Mouse (Mus musculus) adrenal gland (tissue): Measurements from ENCODE around the gene Sema3g.

Experiments used
- intact Hi-C: fragments of 180-260 bp; cut with DNase I; formaldehyde crosslinking; loops from one replicate; pipeline ENCODE4 v1.15.1; 2025

The Sema3g gene

DNA sequence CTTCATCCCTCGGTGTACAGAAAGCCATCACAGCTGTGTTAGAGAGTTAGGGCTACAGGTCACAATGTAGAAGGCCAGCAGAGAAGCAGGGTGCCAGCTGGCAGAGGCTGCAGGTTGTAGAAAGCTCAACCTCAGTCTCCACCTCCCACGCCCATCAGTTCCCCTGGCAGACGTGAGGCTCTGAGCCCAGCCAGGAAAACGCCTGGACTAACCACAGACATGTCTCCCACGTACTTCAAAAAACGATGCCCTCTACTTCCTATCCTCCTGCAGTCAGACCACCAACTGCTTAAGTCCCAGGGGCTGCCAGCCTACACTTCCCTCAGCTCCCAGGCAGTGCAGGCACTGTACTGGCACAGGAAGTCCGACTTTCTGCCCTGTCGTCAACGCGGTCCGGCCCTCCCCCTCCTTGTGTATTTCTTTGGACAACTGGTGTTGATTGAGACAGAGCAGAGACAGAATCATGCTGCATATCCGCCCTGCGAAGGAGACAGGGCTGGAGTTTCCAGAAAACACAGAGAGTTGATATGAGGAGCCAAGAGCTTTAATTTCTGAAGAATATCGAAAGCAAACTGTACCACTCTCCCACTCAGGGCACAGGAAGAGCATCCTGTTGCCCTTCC lies 22.7 kb upstream of the Sema3g start:
- intact Hi-C loops, result loop anchor here (10.0 kb wide), 1 partner anchor 170 kb away; no protein-coding TSS in a partner anchor

GRCm38 (mm10) chr14:31195521-31195920 lies 22.1 kb upstream of the Sema3g start:
- intact Hi-C loops, result loop anchor here (10.0 kb wide), 1 partner anchor 171 kb away; no protein-coding TSS in a partner anchor

DNA sequence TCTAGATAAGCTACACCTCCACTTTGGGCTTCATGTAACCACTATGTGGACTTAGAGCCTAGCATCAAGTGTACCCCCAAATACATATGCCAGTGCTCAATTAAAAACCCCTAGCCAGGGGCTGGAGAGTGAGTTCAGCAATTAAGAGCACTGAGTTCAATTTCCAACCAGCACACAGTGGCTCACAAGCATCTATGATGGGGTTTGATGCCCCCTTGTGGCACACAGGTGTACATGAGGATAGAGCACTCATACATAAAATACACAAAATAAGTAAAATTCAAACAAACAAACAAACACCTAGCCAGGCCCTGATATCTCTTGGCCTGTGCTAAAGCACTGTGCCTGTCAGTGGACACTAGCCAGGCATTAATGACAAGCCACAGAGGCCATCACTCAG lies 21.7 kb upstream of the Sema3g start:
- intact Hi-C loops, result loop anchor here (10.0 kb wide), 1 partner anchor 171 kb away; no protein-coding TSS in a partner anchor

DNA sequence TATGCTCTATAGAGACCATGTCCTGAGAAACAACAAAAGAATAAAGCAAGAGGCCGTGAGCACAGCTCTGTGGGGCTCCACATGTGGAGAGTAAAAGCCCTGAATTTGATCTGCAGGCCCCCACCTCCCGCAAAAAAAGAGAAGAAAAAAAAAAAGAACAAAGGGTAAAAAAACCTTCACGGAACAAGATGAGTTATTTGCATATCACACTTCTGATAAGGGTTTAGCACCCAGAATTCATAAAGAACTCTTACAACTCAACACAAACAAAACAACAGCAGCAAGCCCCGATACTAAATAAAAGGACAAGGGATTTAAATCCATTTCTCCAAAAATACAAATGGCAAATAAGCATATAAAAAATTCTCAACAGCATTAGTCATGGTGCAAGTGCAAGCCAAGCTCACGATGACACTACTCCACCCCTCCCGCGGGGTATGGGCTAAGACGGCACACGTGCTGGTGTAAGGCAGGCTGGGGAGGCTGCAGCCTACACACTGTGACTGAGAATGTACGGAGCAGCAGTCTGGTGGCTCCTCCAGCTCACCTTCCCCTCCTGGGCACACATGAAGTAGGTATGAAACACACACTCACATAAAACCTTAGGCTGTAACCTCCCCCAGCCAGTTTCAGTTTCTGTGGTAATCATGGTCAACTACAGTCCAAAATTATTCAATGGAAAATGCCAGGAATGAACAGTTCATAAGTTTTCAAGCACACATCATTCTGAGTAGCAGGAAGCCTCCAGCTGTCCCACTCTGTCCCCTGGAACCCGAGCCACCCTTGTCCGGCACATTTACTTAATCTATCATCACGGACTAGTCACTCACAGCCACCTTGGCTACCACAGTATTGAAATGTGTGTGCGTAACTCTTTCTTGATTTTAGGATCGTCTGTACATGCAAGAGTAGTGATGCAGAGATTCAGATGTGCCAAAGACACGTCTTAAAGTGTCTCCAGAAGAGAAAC lies 19.8 kb upstream of the Sema3g start:
- intact Hi-C loops, result loop anchor here (10.0 kb wide), 1 partner anchor 173 kb away; no protein-coding TSS in a partner anchor

- intact Hi-C loops, result loop anchor here (10.0 kb wide), 1 partner anchor 175 kb away; no protein-coding TSS in a partner anchor
Measured at GRCm38 (mm10) chr14:31199599-31199998, 18.1 kb upstream of the Sema3g start.

DNA sequence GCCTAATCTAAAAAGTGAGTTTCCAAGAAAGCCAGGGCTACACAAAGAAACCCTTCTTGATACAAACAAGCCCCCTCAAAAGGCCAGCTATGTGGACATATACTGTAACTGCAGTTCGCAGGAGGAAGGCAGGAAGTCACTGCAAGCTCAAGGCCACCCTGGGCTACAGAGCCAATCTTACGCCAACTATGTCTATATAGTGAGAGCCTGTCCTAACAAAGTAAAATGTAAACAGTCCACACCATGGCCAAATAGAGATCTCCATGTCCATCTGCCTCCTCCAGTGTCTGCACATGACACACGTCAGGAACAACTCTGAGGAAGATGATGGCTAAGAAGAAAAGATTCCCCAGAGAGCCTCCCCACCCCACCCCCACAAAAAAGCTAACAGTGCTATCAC lies 17.6 kb upstream of the Sema3g start:
- intact Hi-C loops, result no loop called here

GRCm38 (mm10) chr14:31204844-31205243 lies 12.8 kb upstream of the Sema3g start:
- intact Hi-C loops, result no loop called here

- intact Hi-C loops, result no loop called here
Measured at GRCm38 (mm10) chr14:31205244-31205561, 12.5 kb upstream of the Sema3g start.

- intact Hi-C loops, result no loop called here
Measured at GRCm38 (mm10) chr14:31205562-31206467, 11.8 kb upstream of the Sema3g start.

GRCm38 (mm10) chr14:31206472-31206981 lies 11.1 kb upstream of the Sema3g start:
- intact Hi-C loops, result no loop called here

DNA sequence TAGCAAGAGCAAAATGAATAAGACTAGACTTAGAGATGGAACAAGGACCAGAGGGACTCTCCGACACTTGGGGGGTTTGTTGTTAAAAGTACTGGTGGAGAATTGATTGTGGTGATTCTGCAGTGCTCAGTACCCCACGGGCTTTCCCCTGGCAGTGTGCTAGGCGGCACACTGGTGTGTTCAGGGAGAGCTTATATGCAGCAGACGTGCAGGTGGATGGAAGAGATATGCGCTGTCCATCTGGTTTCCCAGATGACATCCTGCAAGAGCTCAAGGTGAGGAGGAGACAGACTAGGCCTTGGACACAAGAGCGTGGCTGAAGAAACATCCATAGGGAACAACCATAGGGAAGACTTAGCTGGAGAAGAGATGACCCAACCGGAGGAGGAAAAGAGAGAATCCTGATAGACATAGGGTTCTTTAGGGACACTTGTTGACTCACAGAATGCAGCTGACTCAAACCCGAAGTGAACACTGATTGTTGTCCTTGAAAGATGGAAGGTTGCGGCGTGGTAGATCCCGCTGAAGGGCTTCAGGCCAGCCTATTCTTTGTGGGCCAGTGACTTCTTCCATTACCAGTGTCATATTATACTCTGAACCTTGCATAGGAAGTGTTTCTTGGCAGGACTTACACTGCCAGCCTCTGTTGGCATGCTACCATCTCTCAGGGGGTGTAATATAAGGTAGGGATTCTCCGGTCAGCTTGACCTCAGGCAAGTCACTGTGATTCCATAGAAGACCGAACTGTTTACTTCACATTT lies 10.4 kb upstream of the Sema3g start:
- intact Hi-C loops, result no loop called here

DNA sequence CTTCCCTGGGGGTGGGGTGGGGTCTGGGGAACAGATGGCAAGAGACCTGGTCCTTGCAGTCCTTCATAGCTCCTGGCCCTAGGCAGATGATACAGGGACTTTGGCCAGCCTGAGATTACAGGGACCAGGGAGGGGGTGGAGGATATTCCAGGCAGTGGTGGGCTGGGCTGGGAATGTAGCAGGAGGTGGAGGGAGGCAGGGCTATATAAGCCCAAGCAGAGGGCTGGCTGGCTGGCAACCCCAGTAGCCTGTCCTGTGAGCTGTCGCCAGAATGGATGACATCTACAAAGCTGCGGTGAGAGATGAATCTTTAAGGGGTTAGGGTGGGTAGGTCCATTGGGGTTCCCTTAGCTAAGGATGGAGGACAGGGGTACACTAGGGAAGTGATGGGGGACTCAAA lies 9.6 kb upstream of the Sema3g start, which contains the start of gene Tnnc1:
TSS of gene Tnnc1 (plus strand) at position 229 of the 400 bp plus-strand sequence.
- intact Hi-C loops, result no loop called here

DNA sequence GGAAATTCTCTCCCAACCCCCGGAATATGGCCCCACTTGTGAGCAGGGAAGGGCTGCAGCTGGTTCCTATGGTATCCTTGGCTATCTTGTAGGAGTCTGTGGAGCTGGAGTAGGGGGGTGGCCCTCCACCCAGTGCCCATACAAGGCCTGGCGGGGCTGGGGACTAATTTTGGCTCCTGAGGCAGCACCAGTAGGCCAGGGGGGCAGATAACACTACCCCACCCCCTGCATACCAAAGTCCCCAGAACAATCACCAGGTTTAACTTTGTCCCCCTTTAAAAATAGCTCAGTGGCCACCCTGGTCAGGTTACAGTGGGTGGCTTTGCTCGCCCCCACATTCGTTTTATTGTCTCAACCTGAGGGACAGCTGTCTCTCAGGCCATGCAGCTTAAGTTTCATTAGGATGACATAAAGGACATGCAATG lies 8.5 kb upstream of the Sema3g start:
- intact Hi-C loops, result no loop called here

DNA sequence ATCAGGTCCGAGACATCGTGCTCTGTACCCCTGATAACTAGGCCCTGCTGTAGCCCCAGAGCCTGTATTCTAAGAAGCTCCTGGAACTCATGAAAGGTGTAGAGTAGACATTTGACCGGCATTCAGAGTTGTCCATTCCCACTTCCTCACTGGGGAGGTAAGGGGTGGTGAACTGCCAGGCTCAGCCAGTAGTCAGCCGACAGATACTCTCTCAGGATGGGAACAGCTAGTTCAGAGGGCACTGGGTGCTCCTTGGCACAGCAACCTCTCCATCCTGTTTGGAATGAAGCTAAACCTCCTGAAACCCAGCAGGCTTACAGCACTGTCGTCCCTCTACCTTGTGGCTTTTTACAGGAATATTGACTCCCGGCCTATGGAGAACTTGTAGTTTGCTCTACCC lies 5.8 kb upstream of the Sema3g start:
- intact Hi-C loops, result loop anchor here (5.0 kb wide), 1 partner anchor 35 kb away; no protein-coding TSS in a partner anchor

DNA sequence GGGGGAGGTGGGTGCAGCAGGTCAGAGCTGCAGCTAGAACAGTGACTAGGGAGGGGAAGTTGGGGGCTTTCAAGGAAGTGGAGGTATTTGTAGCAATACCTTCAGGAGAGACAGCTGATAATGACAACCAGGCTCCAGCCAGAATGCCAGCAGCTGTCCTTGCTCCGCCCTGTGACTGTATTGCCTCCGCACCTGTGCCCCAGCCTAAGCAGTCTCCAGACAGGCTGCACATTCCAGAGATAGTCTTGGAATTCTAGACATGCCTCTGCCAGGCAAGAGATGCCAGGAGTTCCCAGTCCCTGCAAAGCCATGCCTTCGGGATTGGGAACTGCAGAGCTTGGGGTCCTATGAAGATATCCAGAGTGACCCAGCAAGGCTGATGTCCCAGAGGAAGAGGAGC lies 5.2 kb upstream of the Sema3g start:
- intact Hi-C loops, result loop anchor here (5.0 kb wide), 1 partner anchor 35 kb away; no protein-coding TSS in a partner anchor

- intact Hi-C loops, result loop anchor here (2.0 to 5.0 kb wide), 2 partner anchors 19 to 33 kb away; no protein-coding TSS in a partner anchor
Measured at GRCm38 (mm10) chr14:31213868-31214267, 3.8 kb upstream of the Sema3g start.

DNA sequence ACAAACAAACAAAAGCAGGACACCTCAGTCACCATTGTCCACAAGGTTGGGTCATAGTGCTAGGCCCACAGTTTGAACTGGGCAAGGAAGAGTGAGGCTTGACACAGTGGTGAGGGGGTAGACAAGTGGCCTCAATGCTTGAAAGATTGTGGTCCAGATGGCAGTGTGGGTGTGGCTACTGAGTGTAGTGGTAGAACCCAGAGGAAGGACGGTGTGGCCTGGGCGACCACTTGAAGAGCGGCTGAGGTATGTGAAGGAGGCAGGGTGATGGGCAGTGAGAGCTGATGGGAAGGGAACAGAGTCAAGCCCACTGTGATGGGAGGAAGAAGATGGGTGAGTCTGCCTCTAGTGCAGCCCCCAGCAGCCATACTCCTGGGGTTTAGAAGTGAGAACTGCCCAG lies 3.0 kb upstream of the Sema3g start:
- intact Hi-C loops, result loop anchor here (2.0 to 5.0 kb wide), 3 partner anchors 18 to 118 kb away; no protein-coding TSS in a partner anchor

DNA sequence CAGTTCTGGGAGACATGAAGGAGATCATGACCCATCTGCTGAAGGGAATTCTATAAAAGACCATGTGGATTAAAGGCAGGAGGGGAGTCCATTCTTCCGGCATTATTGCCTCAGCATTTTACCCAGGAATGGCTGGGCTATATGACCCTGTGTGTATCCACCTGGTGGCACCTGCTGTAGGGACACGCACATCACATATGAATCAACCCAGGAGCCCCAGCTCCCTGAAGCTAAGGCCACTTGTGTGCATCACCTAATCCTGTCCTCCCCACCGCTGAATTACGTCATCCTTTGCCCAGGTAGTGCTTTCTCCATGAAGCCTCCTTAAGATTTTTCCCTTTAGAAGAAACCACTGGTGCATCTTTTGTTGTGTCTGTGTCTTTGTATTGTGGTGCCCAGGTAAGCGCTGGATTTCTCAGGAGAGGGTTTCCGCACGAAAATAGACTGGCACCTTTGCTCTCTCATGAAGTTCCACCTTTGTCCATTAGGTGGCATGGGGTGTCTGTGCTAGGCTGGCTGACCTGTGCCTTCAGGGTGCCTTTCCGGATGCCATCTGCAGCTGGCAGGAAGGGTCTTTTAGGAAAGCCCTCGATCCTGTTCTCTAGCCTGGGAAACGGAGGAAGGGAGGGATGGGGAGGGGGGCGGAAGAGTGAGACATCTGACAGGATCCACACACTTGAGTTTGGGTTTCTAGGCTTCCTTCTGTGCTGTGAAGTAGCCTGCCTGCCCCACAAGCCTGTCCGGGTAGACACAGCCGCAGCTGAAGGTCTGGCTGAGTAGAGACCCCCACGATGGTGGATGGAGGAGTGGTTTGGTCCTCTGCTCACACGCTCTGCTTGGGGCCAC lies 2.3 kb upstream of the Sema3g start:
- intact Hi-C loops, result loop anchor here (2.0 to 5.0 kb wide), 2 partner anchors 17 to 117 kb away; no protein-coding TSS in a partner anchor

GRCm38 (mm10) chr14:31216846-31217245 lies 814 bp upstream of the Sema3g start, which contains the start of gene Nisch:
Gene Nisch (minus strand): TSS chr14:31216946.
- intact Hi-C loops, result loop anchor here (5.0 kb wide), 1 partner anchor 115 kb away; no protein-coding TSS in a partner anchor
